Mouse (Mus musculus): ENCODE results near the gene Ptch1. TPM values are rescaled to one million over a fixed set of nuclear protein-coding genes. Genes with fewer than 3 reads are reported as not detected.

Ptch1 gene
- total RNA-seq, 1 experiment = 21.6 TPM

- H3K9ac ChIP-seq (ENCODE audit: insufficient read depth, low read depth, low read length, poor library complexity, severe bottlenecking) = no peak overlapping the region
- in situ Hi-C loops (cut with MboI; ENCODE audit: low sequenced_read_pairs in 2 of 2, unreplicated experiment in 2 of 2) = no loop called here
- H3K9me3 ChIP-seq (ENCODE audit: control insufficient read depth, insufficient read depth, low read depth, low read length) = no peaks in the 10 kb centered on the region
- H3K27ac ChIP-seq (ENCODE audit: insufficient read depth, low read depth, low read length, poor library complexity, severe bottlenecking) = no peak overlapping the region; the same call in 1 of the 2 replicates
- peaks cover 42% of the 10 kb centered on the region for H3K36me3 ChIP-seq (ENCODE audit: control insufficient read depth, insufficient read depth, low read length, poor library complexity, severe bottlenecking)
- no peak for DNase-seq (ENCODE audit: low read depth, low spot score)
- peaks cover 27 to 29% of the 10 kb centered on the region in 2 experiments for H3K4me1 ChIP-seq (ENCODE audit: control insufficient read depth in 2 of 2, insufficient read depth in 2 of 2, low read length in 2 of 2, poor library complexity in 1 of 2)
- TF ChIP-seq ZNF384 (IDR thresholded peaks at IDR 0.05; ENCODE audit: low read depth, low read length) = no peak
- no peak for TF ChIP-seq CHD2 (IDR thresholded peaks at IDR 0.05; ENCODE audit: low read depth, low read length)
- TF ChIP-seq ZC3H11A (IDR thresholded peaks at IDR 0.05; ENCODE audit: borderline replicate concordance, low read depth, low read length) = no peak
- no peak overlapping the region for H3K4me3 ChIP-seq (ENCODE audit: insufficient read depth in 1 of 2, low read depth in 1 of 2, low read length in 2 of 2, poor library complexity in 1 of 2, severe bottlenecking in 1 of 2)
Measured at GRCm38 (mm10) chr13:63540584-63540983, 32.8 kb downstream of the Ptch1 start.

GRCm38 (mm10) chr13:63534981-63535380, 38.4 kb downstream of the Ptch1 start:
- Histone ChIP-seq H3K9me3 (ENCODE audit: control insufficient read depth, insufficient read depth, low read depth, low read length) (no peaks in the 10 kb centered on the region), H3K4me3 (ENCODE audit: insufficient read depth in 1 of 2, low read depth in 1 of 2, low read length in 2 of 2, poor library complexity in 1 of 2, severe bottlenecking in 1 of 2) (no peak overlapping the region), H3K4me1 (ENCODE audit: control insufficient read depth in 2 of 2, insufficient read depth in 2 of 2, low read length in 2 of 2, poor library complexity in 1 of 2) (peaks cover 13 to 16% of the 10 kb centered on the region in 2 experiments), H3K27ac (ENCODE audit: insufficient read depth, low read depth, low read length, poor library complexity, severe bottlenecking) (no peak overlapping the region), H3K36me3 (ENCODE audit: control insufficient read depth, insufficient read depth, low read length, poor library complexity, severe bottlenecking) (peaks cover 46% of the 10 kb centered on the region), H3K9ac (ENCODE audit: insufficient read depth, low read depth, low read length, poor library complexity, severe bottlenecking) (no peak overlapping the region)
- no peak for DNase-seq (ENCODE audit: low read depth, low spot score)
- TF ChIP-seq ZNF384 (IDR thresholded peaks at IDR 0.05; ENCODE audit: low read depth, low read length) = no peak
- TF ChIP-seq HCFC1 (IDR thresholded peaks at IDR 0.05; ENCODE audit: borderline replicate concordance, insufficient read depth, low read length) = no peak
- no peak for TF ChIP-seq MAFK (IDR thresholded peaks at IDR 0.05; ENCODE audit: insufficient read depth, low read depth, low read length)
- no peak for TF ChIP-seq ZC3H11A (IDR thresholded peaks at IDR 0.05; ENCODE audit: borderline replicate concordance, low read depth, low read length)
- no peak for TF ChIP-seq CHD2 (IDR thresholded peaks at IDR 0.05; ENCODE audit: low read depth, low read length)
- in situ Hi-C loops (cut with MboI; ENCODE audit: low sequenced_read_pairs in 2 of 2, unreplicated experiment in 2 of 2) = no loop called here

GRCm38 (mm10) chr13:63530857-63531256, 42.5 kb downstream of the Ptch1 start:
- TF ChIP-seq ZNF384 (IDR thresholded peaks at IDR 0.05; ENCODE audit: low read depth, low read length) (no peak), ZC3H11A (IDR thresholded peaks at IDR 0.05; ENCODE audit: borderline replicate concordance, low read depth, low read length) (no peak), CHD2 (IDR thresholded peaks at IDR 0.05; ENCODE audit: low read depth, low read length) (no peak)
- in situ Hi-C loops (cut with MboI; ENCODE audit: low sequenced_read_pairs in 2 of 2, unreplicated experiment in 2 of 2) = no loop called here
- Histone ChIP-seq H3K4me1 (ENCODE audit: control insufficient read depth in 2 of 2, insufficient read depth in 2 of 2, low read length in 2 of 2, poor library complexity in 1 of 2) (peaks cover 24 to 29% of the 10 kb centered on the region in 2 experiments), H3K4me3 (ENCODE audit: insufficient read depth in 1 of 2, low read depth in 1 of 2, low read length in 2 of 2, poor library complexity in 1 of 2, severe bottlenecking in 1 of 2) (no peak overlapping the region; a peak in 1 of 4 replicates), H3K9me3 (ENCODE audit: control insufficient read depth, insufficient read depth, low read depth, low read length) (no peaks in the 10 kb centered on the region), H3K27ac (ENCODE audit: insufficient read depth, low read depth, low read length, poor library complexity, severe bottlenecking) (peak overlapping the region; percentile 65; the same call in 1 of the 2 replicates), H3K36me3 (ENCODE audit: control insufficient read depth, insufficient read depth, low read length, poor library complexity, severe bottlenecking) (peaks cover 36% of the 10 kb centered on the region), H3K9ac (ENCODE audit: insufficient read depth, low read depth, low read length, poor library complexity, severe bottlenecking) (no peak overlapping the region)
- no peak for DNase-seq (ENCODE audit: low read depth, low spot score)

GRCm38 (mm10) chr13:63530371-63530764, 43.0 kb downstream of the Ptch1 start:
- peak overlapping the region; percentile 82 for H3K27ac ChIP-seq (ENCODE audit: insufficient read depth, low read depth, low read length, poor library complexity, severe bottlenecking)
- no peaks in the 10 kb centered on the region for H3K9me3 ChIP-seq (ENCODE audit: control insufficient read depth, insufficient read depth, low read depth, low read length)
- DNase-seq (ENCODE audit: low read depth, low spot score) = peak; percentile 75
- H3K9ac ChIP-seq (ENCODE audit: insufficient read depth, low read depth, low read length, poor library complexity, severe bottlenecking) = no peak overlapping the region
- H3K36me3 ChIP-seq (ENCODE audit: control insufficient read depth, insufficient read depth, low read length, poor library complexity, severe bottlenecking) = peaks cover 33% of the 10 kb centered on the region
- peak overlapping the region in 1 of 2 experiments; percentile 35; a peak in 2 of 4 replicates for H3K4me3 ChIP-seq (ENCODE audit: insufficient read depth in 1 of 2, low read depth in 1 of 2, low read length in 2 of 2, poor library complexity in 1 of 2, severe bottlenecking in 1 of 2)
- 0 out of 2 replicates have a peak, but pooled peaks have one; percentile 18 for TF ChIP-seq CHD2 (IDR thresholded peaks at IDR 0.05; ENCODE audit: low read depth, low read length)
- TF ChIP-seq ZC3H11A (IDR thresholded peaks at IDR 0.05; ENCODE audit: borderline replicate concordance, low read depth, low read length) = no peak
- no peak for TF ChIP-seq ZNF384 (IDR thresholded peaks at IDR 0.05; ENCODE audit: low read depth, low read length)
- no peak for TF ChIP-seq HCFC1 (IDR thresholded peaks at IDR 0.05; ENCODE audit: borderline replicate concordance, insufficient read depth, low read length)
- TF ChIP-seq MAFK (IDR thresholded peaks at IDR 0.05; ENCODE audit: insufficient read depth, low read depth, low read length) = no peak
- peaks cover 25 to 31% of the 10 kb centered on the region in 2 experiments for H3K4me1 ChIP-seq (ENCODE audit: control insufficient read depth in 2 of 2, insufficient read depth in 2 of 2, low read length in 2 of 2, poor library complexity in 1 of 2)
- in situ Hi-C loops (cut with MboI; ENCODE audit: low sequenced_read_pairs in 2 of 2, unreplicated experiment in 2 of 2) = no loop called here
